Mouse (Mus musculus) ovary, postnatal 10 days (tissue): ENCODE results near the gene Poldip2.

Experiments used
- DNase-seq: peaks from one replicate; pipeline ENCODE4 v3.0.0; 2022; ENCODE audit warnings: low spot score

The Poldip2 gene

GRCm38 (mm10) chr11:78544449-78545111 is 32.6 kb downstream of the Poldip2 start:
- DNase-seq = no peak

GRCm38 (mm10) chr11:78545181-78545580 is 33.2 kb downstream of the Poldip2 start:
- DNase-seq = no peak

- no peak for DNase-seq
Observed at GRCm38 (mm10) chr11:78547718-78548460, 35.9 kb downstream of the Poldip2 start.

- no peak for DNase-seq
Observed at GRCm38 (mm10) chr11:78549491-78549987, 37.5 kb downstream of the Poldip2 start.

GRCm38 (mm10) chr11:78550168-78551058 is 38.4 kb downstream of the Poldip2 start, which contains the start of gene Tmem97:
TSS of gene Tmem97 (minus strand) at chr11:78550777.
- DNase-seq = peak; percentile 67

- no peak for DNase-seq
Observed at GRCm38 (mm10) chr11:78551059-78551398, 39.0 kb downstream of the Poldip2 start.

- DNase-seq = no peak
Observed at GRCm38 (mm10) chr11:78555623-78556022, 43.6 kb downstream of the Poldip2 start.

- no peak for DNase-seq
Observed at GRCm38 (mm10) chr11:78556070-78556469, 44.1 kb downstream of the Poldip2 start.

- no peak for DNase-seq
Observed at GRCm38 (mm10) chr11:78557241-78557640, 45.2 kb downstream of the Poldip2 start.

GRCm38 (mm10) chr11:78560447-78560846 is 48.5 kb downstream of the Poldip2 start:
- DNase-seq = no peak

- DNase-seq = no peak
Observed at GRCm38 (mm10) chr11:78566775-78567174, 54.8 kb downstream of the Poldip2 start.

- no peak for DNase-seq
Observed at GRCm38 (mm10) chr11:78567614-78568013, 55.6 kb downstream of the Poldip2 start.

- no peak for DNase-seq
Observed at GRCm38 (mm10) chr11:78568827-78569226, 56.8 kb downstream of the Poldip2 start.

- DNase-seq = no peak
Observed at GRCm38 (mm10) chr11:78569806-78570205, 57.8 kb downstream of the Poldip2 start.

- DNase-seq = no peak
Observed at GRCm38 (mm10) chr11:78571441-78571840, 59.4 kb downstream of the Poldip2 start.

GRCm38 (mm10) chr11:78571854-78572253 is 59.9 kb downstream of the Poldip2 start:
- DNase-seq = no peak
